Mouse (Mus musculus): ENCODE measurements around the gene Fxyd4. TPM values are rescaled to one million over a fixed set of nuclear protein-coding genes. Genes with fewer than 3 reads are reported as not detected.

The Fxyd4 gene
- total and polyA plus RNA-seq, 3 experiments = 0.25 TPM; not detected in 2

GRCm38 (mm10) chr6:117916205-117916736, 21.2 kb downstream of the Fxyd4 start:
- Histone ChIP-seq H3K27me3 (ENCODE audit: control insufficient read depth, insufficient read depth, low read length) (no peaks in the 10 kb centered on the region), H3K4me3 (peak overlapping the region; percentile 63), H3K4me1 (ENCODE audit: control insufficient read depth, insufficient read depth, low read length) (peaks cover 8% of the 10 kb centered on the region), H3K36me3 (ENCODE audit: control insufficient read depth, insufficient read depth, low read length) (peaks cover 31% of the 10 kb centered on the region), H3K9ac (ENCODE audit: low read depth, low read length) (peak overlapping the region; percentile 80), H3K79me2 (replicated peaks; ENCODE audit: control insufficient read depth, insufficient read depth, low read length) (peaks cover 3% of the 10 kb centered on the region; the same call in 1 of the 2 replicates), H3K27ac (peak overlapping the region; percentile 96)
- intact Hi-C loops (cut with DNase I) = loop anchor here (1.0 to 5.0 kb wide), 3 partner anchors 8 to 749 kb away; partner anchors contain the start of genes Cxcl12 and Zfp637
- 2% methylated on average over 12 of the region's 12 CpGs for WGBS
- TF ChIP-seq POLR2A (IDR thresholded peaks at IDR 0.05; ENCODE audit: insufficient read depth, low read depth, low read length) (no peak), EP300 (IDR thresholded peaks at IDR 0.05; ENCODE audit: insufficient read depth, low read depth, low read length) (no peak), CTCF (IDR thresholded peaks at IDR 0.05) (no peak)
- DNase-seq = no peak

GRCm38 (mm10) chr6:117914541-117914940, 23.0 kb downstream of the Fxyd4 start:
- Histone ChIP-seq H3K9ac (ENCODE audit: low read depth, low read length) (no peak overlapping the region), H3K4me3 (no peak overlapping the region), H3K36me3 (ENCODE audit: control insufficient read depth, insufficient read depth, low read length) (peaks cover 22% of the 10 kb centered on the region), H3K27ac (no peak overlapping the region), H3K27me3 (ENCODE audit: control insufficient read depth, insufficient read depth, low read length) (no peaks in the 10 kb centered on the region), H3K4me1 (ENCODE audit: control insufficient read depth, insufficient read depth, low read length) (peaks cover 4% of the 10 kb centered on the region), H3K79me2 (replicated peaks; ENCODE audit: control insufficient read depth, insufficient read depth, low read length) (peaks cover 3% of the 10 kb centered on the region)
- DNase-seq = no peak
- no peak for TF ChIP-seq POLR2A (IDR thresholded peaks at IDR 0.05; ENCODE audit: insufficient read depth, low read depth, low read length)
- TF ChIP-seq CTCF (IDR thresholded peaks at IDR 0.05) = no peak
- no peak for TF ChIP-seq EP300 (IDR thresholded peaks at IDR 0.05; ENCODE audit: insufficient read depth, low read depth, low read length)
- intact Hi-C loops (cut with DNase I) = no loop called here

GRCm38 (mm10) chr6:117910120-117910661, 27.3 kb downstream of the Fxyd4 start:
- H3K27ac ChIP-seq = no peak overlapping the region
- H3K79me2 ChIP-seq (replicated peaks; ENCODE audit: control insufficient read depth, insufficient read depth, low read length) = peaks cover 3% of the 10 kb centered on the region
- peaks cover 10% of the 10 kb centered on the region for H3K4me1 ChIP-seq (ENCODE audit: control insufficient read depth, insufficient read depth, low read length)
- H3K36me3 ChIP-seq (ENCODE audit: control insufficient read depth, insufficient read depth, low read length) = peaks cover 13% of the 10 kb centered on the region
- intact Hi-C loops (cut with DNase I) = no loop called here
- no peak overlapping the region for H3K4me3 ChIP-seq
- no peak for TF ChIP-seq EP300 (IDR thresholded peaks at IDR 0.05; ENCODE audit: insufficient read depth, low read depth, low read length)
- no peak for TF ChIP-seq POLR2A (IDR thresholded peaks at IDR 0.05; ENCODE audit: insufficient read depth, low read depth, low read length)
- no peak for TF ChIP-seq CTCF (IDR thresholded peaks at IDR 0.05)
- WGBS = 73% methylated on average over 6 of the region's 6 CpGs
- DNase-seq = no peak
- no peaks in the 10 kb centered on the region for H3K27me3 ChIP-seq (ENCODE audit: control insufficient read depth, insufficient read depth, low read length)
- no peak overlapping the region for H3K9ac ChIP-seq (ENCODE audit: low read depth, low read length)

- no peak for DNase-seq
- Histone ChIP-seq H3K36me3 (ENCODE audit: control insufficient read depth, insufficient read depth, low read length) (peaks cover 13% of the 10 kb centered on the region), H3K4me1 (ENCODE audit: control insufficient read depth, insufficient read depth, low read length) (peaks cover 9% of the 10 kb centered on the region), H3K4me3 (peak overlapping the region; percentile 96), H3K79me2 (replicated peaks; ENCODE audit: control insufficient read depth, insufficient read depth, low read length) (peaks cover 3% of the 10 kb centered on the region), H3K9ac (ENCODE audit: low read depth, low read length) (peak overlapping the region; percentile 97), H3K27ac (peak overlapping the region; percentile 96; the same call in 1 of the 2 replicates), H3K27me3 (ENCODE audit: control insufficient read depth, insufficient read depth, low read length) (no peaks in the 10 kb centered on the region)
- 3% methylated on average over 14 of the region's 14 CpGs for WGBS
- intact Hi-C loops (cut with DNase I) = loop anchor here (1.0 kb wide), 1 partner anchor 8 kb away; no protein-coding TSS in a partner anchor
- TF ChIP-seq CTCF (IDR thresholded peaks at IDR 0.05) = no peak
- no peak for TF ChIP-seq EP300 (IDR thresholded peaks at IDR 0.05; ENCODE audit: insufficient read depth, low read depth, low read length)
- no peak for TF ChIP-seq POLR2A (IDR thresholded peaks at IDR 0.05; ENCODE audit: insufficient read depth, low read depth, low read length)
Measured at GRCm38 (mm10) chr6:117908424-117908900, 29.0 kb downstream of the Fxyd4 start.

- peak overlapping the region; percentile 96 for H3K4me3 ChIP-seq
- intact Hi-C loops (cut with DNase I) = loop anchor here (1.0 to 2.0 kb wide), 3 partner anchors 8 to 67 kb away; partner anchors contain the start of gene Zfp637
- peak overlapping the region; percentile 96 for H3K27ac ChIP-seq
- no peaks in the 10 kb centered on the region for H3K27me3 ChIP-seq (ENCODE audit: control insufficient read depth, insufficient read depth, low read length)
- peaks cover 9% of the 10 kb centered on the region for H3K4me1 ChIP-seq (ENCODE audit: control insufficient read depth, insufficient read depth, low read length)
- peak overlapping the region; percentile 97 for H3K9ac ChIP-seq (ENCODE audit: low read depth, low read length)
- H3K36me3 ChIP-seq (ENCODE audit: control insufficient read depth, insufficient read depth, low read length) = peaks cover 13% of the 10 kb centered on the region
- TF ChIP-seq CTCF (IDR thresholded peaks at IDR 0.05) (no peak), POLR2A (IDR thresholded peaks at IDR 0.05; ENCODE audit: insufficient read depth, low read depth, low read length) (no peak), EP300 (IDR thresholded peaks at IDR 0.05; ENCODE audit: insufficient read depth, low read depth, low read length) (no peak)
- DNase-seq = no peak
- peaks cover 3% of the 10 kb centered on the region for H3K79me2 ChIP-seq (replicated peaks; ENCODE audit: control insufficient read depth, insufficient read depth, low read length)
- 1% methylated on average over 26 of the region's 26 CpGs for WGBS
Measured at GRCm38 (mm10) chr6:117907979-117908355, 29.5 kb downstream of the Fxyd4 start.
